Mouse (Mus musculus): ENCODE results near the gene Mgat1.
"Not testable (repeated sequence)": the region's sequence is repeated elsewhere in the genome, so short reads cannot be mapped to it uniquely, and the experiment has no call there.

Mgat1 gene

DNA sequence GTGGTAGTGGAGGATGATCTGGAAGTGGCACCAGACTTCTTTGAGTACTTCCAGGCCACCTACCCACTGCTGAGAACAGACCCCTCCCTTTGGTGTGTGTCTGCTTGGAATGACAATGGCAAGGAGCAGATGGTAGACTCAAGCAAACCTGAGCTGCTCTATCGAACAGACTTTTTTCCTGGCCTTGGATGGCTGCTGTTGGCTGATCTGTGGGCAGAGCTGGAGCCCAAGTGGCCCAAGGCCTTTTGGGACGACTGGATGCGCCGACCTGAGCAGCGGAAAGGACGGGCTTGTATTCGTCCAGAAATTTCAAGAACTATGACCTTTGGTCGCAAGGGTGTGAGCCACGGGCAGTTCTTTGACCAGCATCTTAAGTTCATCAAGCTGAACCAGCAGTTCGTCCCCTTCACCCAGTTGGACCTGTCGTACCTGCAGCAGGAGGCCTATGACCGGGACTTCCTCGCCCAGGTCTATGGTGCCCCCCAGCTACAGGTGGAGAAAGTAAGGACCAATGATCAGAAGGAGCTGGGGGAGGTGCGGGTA, 17.4 kb downstream of the Mgat1 start:
- in situ Hi-C loops (cut with MboI, MseI), result loop anchor here (5.0 kb wide), 1 partner anchor 59 kb away; the partner anchor contains the start of gene Zfp62

DNA sequence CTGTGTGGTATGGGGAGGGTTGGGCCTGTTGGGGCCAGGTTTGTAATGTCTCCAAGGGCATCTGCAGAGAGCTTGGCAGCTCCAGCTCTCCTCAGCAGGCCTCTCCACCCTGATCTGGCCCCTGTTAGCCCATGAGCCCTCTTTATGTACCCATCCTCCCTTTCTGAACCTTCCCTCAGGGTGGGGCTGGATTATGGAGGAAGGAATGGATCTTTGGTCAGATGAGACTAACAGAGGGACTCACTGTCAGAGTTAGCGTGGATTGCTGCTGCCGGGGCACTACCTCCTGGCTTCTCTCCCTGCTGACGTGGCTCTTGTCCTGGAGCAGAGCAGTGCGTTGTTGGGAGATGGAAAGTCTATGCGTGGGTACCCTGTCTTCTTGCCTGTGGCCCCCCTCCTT, 18.3 kb downstream of the Mgat1 start:
- in situ Hi-C loops (cut with MboI, MseI), result loop anchor here (5.0 kb wide), 1 partner anchor 60 kb away; the partner anchor contains the start of gene Zfp62

DNA sequence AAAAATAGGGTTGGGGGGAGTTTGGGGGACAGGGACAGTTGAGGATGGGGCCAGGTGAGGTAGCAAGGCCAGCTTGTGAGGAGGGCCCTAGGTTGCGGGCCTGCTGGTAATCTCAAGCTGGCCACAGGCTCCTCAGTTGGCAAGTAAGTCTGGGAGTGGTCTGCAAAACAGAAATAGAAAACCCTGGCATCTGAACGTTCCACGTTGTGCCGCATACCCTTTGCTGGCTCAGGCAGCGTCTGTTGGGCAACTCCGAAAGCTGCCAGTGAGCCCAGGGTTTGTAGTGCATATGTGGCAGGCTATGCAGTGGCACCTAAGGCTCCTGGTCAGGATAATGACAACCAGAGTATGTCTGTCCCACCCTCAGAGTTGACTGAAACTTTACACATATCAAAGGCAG, 19.2 kb downstream of the Mgat1 start:
- in situ Hi-C loops (cut with MboI, MseI), result loop anchor here (5.0 kb wide), 1 partner anchor 61 kb away; the partner anchor contains the start of gene Zfp62

DNA sequence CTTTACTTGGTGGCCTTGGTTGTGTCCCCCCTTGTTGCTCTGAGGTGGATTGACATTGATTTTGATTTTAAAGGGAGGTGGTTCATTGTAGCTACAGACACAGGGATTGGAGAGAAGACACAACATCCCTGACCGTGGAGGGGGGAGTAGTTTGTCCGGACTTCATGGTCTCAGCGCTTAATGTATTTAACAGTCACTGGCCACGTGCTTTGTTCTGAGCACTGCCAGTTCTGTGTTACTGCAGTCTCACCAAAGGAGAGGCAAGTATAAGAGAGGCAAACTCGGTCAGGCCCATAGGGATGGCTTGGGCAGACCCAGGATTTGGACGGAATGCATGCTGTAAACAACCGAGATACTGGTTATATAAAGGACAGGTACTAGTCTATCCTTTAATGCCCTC, 20.1 kb downstream of the Mgat1 start:
- in situ Hi-C loops (cut with MboI, MseI), result loop anchor here (5.0 kb wide), 1 partner anchor 62 kb away; the partner anchor contains the start of gene Zfp62

DNA sequence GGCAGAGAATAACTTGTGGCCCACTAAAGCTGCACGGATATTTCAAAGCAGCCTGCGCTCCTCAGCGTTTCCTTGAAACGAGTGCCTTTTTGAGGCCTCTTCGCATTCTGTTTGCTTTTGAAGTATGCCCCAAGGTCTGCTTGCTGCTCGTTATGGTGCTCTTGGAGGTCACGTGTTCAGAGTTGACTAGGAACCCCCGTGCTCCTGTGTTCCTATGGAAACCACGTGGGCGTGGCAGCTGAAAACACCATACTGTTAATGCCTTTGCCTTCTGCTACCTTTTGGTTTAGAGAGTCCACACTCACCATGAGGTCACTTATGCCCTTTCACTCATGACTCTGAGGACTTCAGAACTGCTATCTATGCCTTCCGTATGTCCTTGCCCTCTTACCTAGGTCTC, 20.6 kb downstream of the Mgat1 start:
- in situ Hi-C loops (cut with MboI, MseI), result loop anchor here (5.0 kb wide), 2 partner anchors 62 to 392 kb away; partner anchors contain the start of genes Irgm1 and Zfp62

DNA sequence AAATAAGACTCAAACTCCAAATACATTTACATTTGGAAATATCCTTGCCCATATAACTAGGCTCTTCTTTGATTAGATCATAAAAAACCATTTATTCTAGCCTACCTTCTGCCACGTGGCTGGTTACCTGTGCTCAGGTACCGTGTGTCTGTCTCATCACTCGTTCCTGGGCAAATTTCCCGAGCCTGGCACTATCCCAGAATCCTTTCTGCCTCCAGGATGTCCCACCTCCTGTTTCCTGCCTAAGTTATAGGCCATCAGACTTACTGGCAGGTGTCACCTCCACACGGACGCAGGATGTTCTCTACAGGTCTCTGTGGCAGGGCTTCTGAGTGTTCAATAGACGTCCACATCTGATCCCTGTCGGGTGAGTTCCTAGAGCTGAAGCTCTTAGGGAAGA, 21.1 kb downstream of the Mgat1 start:
- in situ Hi-C loops (cut with MboI, MseI), result loop anchor here (5.0 kb wide), 1 partner anchor 393 kb away; the partner anchor contains the start of gene Irgm1

DNA sequence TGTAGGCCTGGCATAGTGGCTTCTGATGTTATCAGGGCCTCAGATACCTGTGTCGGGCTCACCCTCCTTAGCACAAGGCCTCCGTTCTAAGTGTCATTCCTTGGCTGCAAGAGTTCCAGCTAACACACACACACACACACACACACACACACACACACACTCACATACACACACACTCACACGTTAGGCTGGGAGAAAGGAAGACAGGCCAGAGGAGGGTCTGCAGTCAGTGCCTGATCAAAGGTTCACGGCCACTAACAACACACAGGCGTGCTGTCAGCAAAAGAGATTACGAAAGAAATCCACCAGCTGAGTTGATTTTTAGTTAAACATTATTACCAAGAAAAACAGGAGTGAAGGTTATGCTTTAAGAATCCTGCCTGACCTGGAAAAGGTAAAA, 22.7 kb downstream of the Mgat1 start:
- in situ Hi-C loops (cut with MboI, MseI), result loop anchor here (5.0 kb wide), 1 partner anchor 394 kb away; the partner anchor contains the start of gene Irgm1

DNA sequence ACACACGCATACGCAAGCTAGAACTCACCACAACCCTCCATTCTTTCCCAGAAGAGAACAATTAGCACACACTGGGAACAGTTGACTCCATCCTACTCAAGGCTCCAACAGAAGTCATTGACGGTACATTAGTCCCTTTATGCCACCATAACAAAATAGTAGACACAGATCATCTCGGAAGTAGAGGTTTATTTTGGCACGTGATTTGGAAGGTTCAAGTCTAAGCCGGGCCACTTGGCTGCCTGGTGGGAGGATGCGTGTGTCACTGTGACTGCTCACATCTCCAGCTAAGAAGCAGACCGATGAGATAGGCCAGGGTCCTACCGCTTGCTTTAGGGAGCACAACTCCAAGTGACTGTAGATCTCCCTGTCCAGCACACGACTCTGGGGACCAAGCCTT, 23.3 kb downstream of the Mgat1 start:
- in situ Hi-C loops (cut with MboI, MseI), result loop anchor here (5.0 kb wide), 1 partner anchor 395 kb away; the partner anchor contains the start of gene Irgm1

DNA sequence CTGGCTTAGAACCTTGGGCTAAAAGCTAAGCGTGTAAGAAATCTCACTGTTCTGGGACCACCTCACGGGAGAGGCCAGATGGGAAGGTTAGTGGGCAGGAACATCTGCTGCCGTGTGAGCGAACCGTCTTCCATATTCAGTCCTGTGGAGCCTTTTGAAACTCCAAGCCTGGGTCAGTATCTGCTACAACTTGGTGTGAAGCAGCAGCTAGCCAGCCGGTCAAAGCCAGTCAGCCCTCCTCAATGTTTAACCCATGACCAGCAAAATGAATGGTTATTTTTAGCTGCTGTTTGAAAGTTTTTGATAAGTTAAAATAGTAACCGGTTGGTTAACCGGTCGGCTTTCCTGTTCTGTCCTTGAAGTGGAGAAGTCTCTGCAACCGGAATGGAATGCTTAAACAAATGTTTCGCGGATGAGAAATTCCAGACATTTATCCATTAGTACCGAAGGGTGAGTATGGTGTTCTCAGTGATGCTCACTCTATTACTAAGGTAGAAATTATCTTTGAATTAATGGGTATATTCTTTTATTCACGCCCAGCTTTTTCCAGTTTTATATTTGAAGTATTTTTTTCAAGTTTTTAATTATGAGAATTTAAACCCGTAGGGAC, 24.1 kb downstream of the Mgat1 start:
- in situ Hi-C loops (cut with MboI, MseI), result loop anchor here (5.0 kb wide), 1 partner anchor 396 kb away; the partner anchor contains the start of gene Irgm1

DNA sequence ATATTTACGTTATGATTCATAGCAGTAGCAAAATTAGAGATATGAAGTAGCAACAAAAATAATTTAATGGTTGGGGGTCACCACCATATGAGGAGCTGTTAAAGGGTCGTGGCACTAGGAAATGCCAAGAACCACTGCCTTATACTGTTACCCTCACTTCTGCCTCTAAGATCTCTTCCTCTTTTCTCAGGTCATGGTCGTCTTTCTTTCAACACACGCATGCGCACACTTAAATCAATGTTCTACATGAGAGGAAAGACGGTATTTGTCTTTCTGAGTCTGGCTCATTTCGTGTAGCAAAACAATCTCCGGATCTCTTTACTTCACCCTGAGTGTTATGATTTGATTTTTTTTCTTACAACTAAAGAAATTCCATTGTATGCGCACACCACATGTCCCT, 25.8 kb downstream of the Mgat1 start:
- in situ Hi-C loops (cut with MboI, MseI), result loop anchor here (5.0 kb wide), 1 partner anchor 397 kb away; the partner anchor contains the start of gene Irgm1

DNA sequence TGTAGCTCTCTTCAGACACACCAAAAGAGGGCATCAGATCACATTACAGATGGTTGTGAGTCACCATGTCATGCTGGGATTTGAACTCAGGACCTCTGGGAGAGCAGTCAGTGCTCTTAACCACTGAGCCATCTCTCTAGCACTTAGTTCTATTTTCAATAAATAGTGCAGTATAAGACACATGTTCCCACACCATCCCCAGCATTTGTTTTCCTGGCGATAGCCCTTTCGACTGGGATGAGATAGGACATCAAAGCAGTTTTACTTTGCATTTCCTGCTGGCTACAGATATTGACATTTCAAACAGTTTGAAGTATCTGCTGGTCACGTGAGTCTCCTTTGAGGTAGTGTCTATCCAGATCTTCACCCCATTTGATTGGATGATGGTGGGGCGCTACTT, 26.4 kb downstream of the Mgat1 start:
- in situ Hi-C loops (cut with MboI, MseI), result no loop called here

DNA sequence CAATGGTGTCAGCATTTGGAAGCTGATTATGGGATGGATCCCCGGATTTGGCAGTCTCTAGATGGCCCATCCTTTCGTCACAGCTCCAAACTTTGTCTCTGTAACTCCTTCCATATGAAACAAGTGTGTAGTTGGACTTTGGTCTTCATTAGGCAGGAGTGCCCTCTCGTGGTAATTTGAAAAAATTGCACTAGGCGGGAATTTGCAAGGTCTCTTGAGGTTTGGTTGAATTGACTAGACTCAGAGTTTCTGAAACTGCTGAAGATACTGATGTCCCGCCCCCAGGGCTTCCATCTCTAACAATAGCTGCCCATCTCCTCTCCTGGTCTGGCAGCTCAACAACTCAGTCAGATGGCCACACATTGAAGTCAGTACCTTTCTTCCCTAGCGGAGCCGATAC, 27.3 kb downstream of the Mgat1 start:
- in situ Hi-C loops (cut with MboI, MseI), result no loop called here

DNA sequence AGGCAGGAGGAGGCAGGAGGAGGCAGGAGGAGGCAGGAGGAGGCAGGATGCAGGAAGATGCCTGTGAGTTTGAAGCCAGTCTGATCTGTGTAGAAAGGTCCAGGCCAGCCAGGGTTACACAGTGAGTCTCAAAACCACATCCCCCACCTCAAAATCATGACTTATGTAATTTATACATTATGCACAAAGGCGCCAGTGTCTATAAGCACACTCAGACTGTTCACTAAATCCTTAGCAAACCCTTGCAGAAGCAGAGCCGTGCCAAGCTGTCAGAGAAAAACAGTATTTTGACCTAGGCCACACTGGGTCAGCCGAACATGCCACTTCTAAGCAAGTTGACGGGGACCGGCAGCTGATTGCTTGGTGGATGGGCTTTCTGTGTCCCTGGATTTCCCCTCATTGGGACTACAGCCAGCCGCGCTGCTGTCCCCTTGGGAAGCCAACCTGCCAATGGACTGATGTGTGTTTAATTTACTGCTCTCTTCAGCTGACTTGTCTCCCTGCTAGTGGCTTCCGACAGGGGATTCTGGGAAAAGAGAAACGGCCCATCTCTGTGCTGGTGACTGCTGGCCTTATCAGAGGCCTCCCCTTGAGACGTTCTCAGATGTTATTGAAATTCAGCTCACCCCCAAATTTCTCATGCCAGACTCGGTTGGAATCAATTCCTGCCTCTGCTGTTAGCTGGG, 30.0 kb downstream of the Mgat1 start:
- in situ Hi-C loops (cut with MboI, MseI), result no loop called here

DNA sequence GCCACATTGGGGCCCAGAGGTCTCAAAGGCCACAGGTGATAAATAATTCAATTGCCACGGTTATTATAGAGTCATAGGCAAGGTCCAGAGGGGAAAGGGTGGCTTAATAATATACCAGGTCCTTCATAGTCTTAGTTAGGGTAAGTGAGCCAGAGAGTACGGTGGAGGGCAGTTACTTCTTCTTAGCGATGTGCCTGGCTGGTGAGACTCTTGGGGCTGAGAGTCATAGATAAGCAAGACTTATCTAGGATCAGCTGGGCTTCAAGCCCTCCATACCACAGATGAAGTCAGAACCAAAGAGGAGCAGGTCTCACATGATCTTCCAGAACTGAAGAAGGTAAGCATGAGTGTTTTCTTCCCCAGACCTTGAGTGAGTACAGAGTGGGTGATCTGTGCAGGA, 34.2 kb downstream of the Mgat1 start, which contains the start of gene Olfr1393:
Gene Olfr1393, plus strand, starts transcription at position 83 of the 400 bp plus-strand sequence.
- in situ Hi-C loops (cut with MboI, MseI), result no loop called here

DNA sequence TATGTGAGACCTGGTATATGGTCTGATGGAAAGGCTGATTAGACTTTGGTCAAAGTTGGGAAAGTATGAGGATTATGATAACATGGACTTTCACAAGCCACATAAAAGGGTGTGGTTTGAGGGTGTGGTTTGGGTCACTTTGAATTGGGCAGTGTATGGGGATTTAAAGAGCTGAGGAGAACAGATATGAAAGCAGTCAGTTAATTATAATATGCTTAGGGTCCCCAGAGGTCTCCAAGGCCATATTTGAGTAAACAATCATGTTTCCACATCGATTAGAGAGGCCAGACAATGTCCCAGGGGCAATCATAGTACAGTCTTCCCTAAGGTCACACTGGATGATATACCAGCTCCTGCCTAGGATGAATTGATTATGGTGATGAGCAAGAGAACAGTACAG, 41.0 kb downstream of the Mgat1 start, which contains the start of gene Olfr1392:
Gene Olfr1392, plus strand, starts transcription at position 301 of the 400 bp plus-strand sequence.
- in situ Hi-C loops (cut with MboI, MseI), result loop anchor here (5.0 kb wide), 1 partner anchor 168 kb away; no protein-coding TSS in a partner anchor

DNA sequence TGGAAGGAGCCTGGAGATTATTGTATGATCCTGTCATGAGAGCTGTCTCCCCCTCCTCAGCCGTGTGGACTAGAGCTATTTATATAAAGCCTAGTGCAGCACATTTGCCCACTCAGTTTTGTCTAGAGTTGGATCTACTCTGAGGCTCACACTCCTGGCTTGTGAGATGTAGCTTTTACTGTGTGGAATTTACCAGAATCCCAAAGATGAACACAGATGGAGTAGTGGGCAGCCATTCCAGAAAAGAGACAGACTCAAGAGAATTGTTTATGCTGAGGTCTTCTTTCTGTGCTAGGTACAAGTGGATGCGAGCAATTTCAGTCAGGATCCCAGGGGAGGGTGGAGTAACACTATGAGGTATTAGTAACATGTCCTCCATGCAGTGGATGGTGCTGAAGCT, 43.3 kb downstream of the Mgat1 start:
- in situ Hi-C loops (cut with MboI, MseI), result loop anchor here (5.0 kb wide), 1 partner anchor 170 kb away; no protein-coding TSS in a partner anchor

DNA sequence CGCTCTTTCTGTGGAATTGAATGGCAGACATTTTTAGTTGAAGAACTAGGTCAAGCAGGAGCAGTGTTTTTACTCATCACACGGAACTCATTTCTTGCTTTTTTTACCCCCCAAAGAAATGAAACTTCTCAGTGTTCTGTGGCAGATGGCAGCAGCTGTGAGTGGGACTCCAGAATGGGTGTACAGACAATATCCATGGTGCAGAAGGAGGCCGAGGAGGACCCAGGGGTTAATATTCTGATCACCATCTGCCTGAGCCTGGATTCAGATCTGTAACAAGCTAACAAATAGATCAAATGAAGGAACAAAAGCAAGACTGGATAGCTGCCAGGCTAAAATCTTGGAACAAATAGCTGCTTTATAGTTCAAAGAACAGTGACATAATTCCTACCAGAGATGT, 48.8 kb downstream of the Mgat1 start:
- in situ Hi-C loops (cut with MboI, MseI), result no loop called here

DNA sequence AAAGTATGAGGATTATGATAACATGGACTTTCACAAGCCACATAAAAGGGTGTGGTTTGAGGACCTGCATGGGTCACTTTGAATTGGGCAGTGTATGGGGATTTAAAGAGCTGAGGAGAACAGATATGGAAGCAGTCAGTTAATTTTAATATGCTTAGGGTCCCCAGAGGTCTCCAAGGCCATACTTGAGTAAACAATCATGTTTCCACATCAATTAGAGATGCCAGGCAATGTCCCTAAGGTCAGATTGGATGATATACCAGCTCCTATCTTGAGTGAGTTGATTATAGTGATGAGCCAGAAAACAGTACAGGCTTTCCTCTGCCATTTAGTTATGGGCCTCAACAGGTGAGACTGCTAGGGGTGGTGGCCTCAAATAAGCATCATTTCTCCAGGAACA, 60.5 kb downstream of the Mgat1 start, which contains the start of gene Olfr10:
Gene Olfr10, plus strand, starts transcription at position 301 of the 400 bp plus-strand sequence.
- in situ Hi-C loops (cut with MboI, MseI), result no loop called here

DNA sequence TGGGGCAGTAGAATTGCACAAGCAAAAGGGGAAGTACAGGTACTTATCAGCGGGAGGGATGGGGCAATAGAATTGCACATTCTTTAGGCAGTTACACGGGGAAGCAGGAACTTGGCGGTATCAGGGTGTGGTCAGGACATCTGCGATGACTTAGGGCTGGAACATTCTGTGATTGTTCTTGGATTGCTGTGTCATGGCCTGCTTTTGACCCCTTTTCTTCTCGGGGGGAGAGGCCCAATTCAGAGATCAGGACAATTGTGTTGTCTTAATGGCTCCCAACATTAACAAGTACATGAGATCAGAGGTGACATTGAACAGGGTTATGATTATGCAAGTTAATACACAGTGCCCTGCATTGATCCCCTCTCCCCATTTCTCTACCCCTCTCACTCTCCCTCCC, 64.6 kb downstream of the Mgat1 start:
- in situ Hi-C loops (cut with MboI, MseI), result not testable (repeated sequence)

All from T-helper 2 cell (primary cell).